Mouse (Mus musculus) liver, embryonic 16.5 days (tissue): ENCODE results near the gene Bckdha. TPM values are rescaled to one million over a fixed set of nuclear protein-coding genes. Genes with fewer than 3 reads are reported as not detected.

Experiments
- ATAC-seq: fragments of 200-750 bp; cut with Nextera tagmentation; 2 replicates; pipeline ENCODE4 v1.8.0; 2017; ENCODE audit warnings: low read depth, mild to moderate bottlenecking, moderate number of reproducible peaks, moderate library complexity
- H3K27ac ChIP-seq: fragments of 300-500 bp; sonication (generic); 2 replicates; pipeline ENCODE4 v1.5.1; 2014; ENCODE audit warnings: mild to moderate bottlenecking, low read length
- H3K27me3 ChIP-seq: fragments of 300-500 bp; sonication (generic); 2 replicates; pipeline ENCODE4 v1.6.1; 2014; ENCODE audit warnings: low read depth, low read length, mixed read lengths; ENCODE audit not compliant: control insufficient read depth, insufficient read depth
- H3K36me3 ChIP-seq: fragments of 300-500 bp; sonication (generic); 2 replicates; pipeline ENCODE4 v1.6.1; 2014; ENCODE audit warnings: mild to moderate bottlenecking; ENCODE audit not compliant: control insufficient read depth, insufficient read depth
- H3K4me1 ChIP-seq: fragments of 300-500 bp; sonication (generic); 2 replicates; pipeline ENCODE4 v1.6.1; 2014; ENCODE audit warnings: low read depth, low read length, mixed read lengths; ENCODE audit not compliant: control insufficient read depth
- H3K4me2 ChIP-seq: fragments of 300-500 bp; sonication (generic); 2 replicates; pipeline ENCODE4 v1.6.1; 2014; ENCODE audit warnings: low read depth, low read length, mixed read lengths
- H3K4me3 ChIP-seq: fragments of 300-500 bp; sonication (generic); 2 replicates; pipeline ENCODE4 v1.5.1; 2014; ENCODE audit warnings: low read depth, mild to moderate bottlenecking, low read length
- H3K9ac ChIP-seq: fragments of 300-500 bp; sonication (generic); 2 replicates; pipeline ENCODE4 v1.6.1; 2014; ENCODE audit warnings: low read depth, low read length
- H3K9me3 ChIP-seq: fragments of 300-500 bp; sonication (generic); replicated peaks from 2 replicates; pipeline ENCODE4 v1.6.1; 2016; ENCODE audit warnings: low read length; ENCODE audit not compliant: control insufficient read depth
- WGBS: fragments of 180-500 bp; shearing (Covaris S2); extraction: QIAGEN DNeasy Blood & Tissue Kit; methylation state at CpG from one replicate; pipeline ENCODE4 v1.1.7; 2014; ENCODE audit not compliant: insufficient replicate concordance; 5-methylcytosine and 5-hydroxymethylcytosine counted together
- polyA plus RNA-seq: library from polyadenylated mRNA; unstranded; fragments of >200 nt; fragmentation: Nextera tagmentation; extraction: Ambion mirVana; gene quantifications from 2 replicates; pipeline ENCODE4 v1.2.1, GENCODE M21; 2015

Gene Bckdha
- polyA plus RNA-seq, 1 experiment from 2014 or later, result 43.1 TPM

DNA sequence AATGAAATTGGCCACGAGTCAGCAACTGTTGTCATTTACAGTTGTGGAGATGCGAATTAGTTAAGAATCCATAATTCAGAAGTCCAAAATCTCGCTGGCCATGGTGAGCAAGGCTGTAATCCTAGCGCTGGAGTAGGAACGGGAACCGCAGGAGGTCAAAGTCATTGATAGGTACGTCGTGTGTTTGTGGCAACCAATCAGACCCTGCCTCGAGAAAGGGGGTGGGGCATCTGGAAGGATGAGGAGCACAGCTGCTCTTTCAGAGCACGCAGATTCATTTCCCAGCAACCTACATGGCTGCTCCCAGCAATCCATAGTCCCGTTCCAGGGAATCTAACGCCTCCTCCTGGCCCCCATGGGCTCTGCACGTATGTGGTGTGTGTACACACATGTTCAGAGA is 41.1 kb upstream of the Bckdha start:
- no peak overlapping the region for H3K9ac ChIP-seq
- H3K27me3 ChIP-seq, result no peaks in the 10 kb centered on the region
- peaks cover 30% of the 10 kb centered on the region for H3K36me3 ChIP-seq
- H3K9me3 ChIP-seq, result peaks cover 5% of the 10 kb centered on the region
- WGBS, result 76% methylated on average over 13 of the region's 13 CpGs
- no peak overlapping the region for H3K27ac ChIP-seq
- no peak for ATAC-seq
- H3K4me1 ChIP-seq, result peaks cover 13% of the 10 kb centered on the region
- H3K4me2 ChIP-seq, result no peak overlapping the region
- H3K4me3 ChIP-seq, result no peak overlapping the region

DNA sequence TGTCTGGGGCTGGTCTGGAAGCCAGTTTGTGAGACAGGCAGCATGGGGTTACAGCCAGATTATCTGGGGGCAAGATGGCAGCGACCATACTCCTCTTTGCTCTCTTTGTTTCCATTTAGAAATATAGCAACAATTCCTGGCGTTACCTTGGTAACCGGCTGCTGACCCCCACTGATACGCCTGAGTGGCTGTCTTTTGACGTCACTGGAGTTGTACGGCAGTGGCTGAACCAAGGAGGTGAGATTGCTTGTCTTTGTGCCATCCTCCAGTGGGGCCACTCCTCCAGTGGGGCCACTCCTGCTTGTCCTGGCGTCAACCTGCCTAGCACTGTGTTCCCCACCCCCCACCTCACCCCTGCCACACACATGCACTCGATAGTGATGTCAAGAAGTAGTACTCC is 35.3 kb upstream of the Bckdha start:
- H3K9ac ChIP-seq, result no peak overlapping the region
- H3K27ac ChIP-seq, result no peak overlapping the region
- no peak overlapping the region for H3K4me2 ChIP-seq
- ATAC-seq, result no peak
- no peak overlapping the region for H3K4me3 ChIP-seq
- no peaks in the 10 kb centered on the region for H3K27me3 ChIP-seq
- H3K9me3 ChIP-seq, result no peaks in the 10 kb centered on the region
- H3K4me1 ChIP-seq, result peaks cover 25% of the 10 kb centered on the region
- H3K36me3 ChIP-seq, result peaks cover 16% of the 10 kb centered on the region
- 65% methylated on average over 8 of the region's 8 CpGs for WGBS

DNA sequence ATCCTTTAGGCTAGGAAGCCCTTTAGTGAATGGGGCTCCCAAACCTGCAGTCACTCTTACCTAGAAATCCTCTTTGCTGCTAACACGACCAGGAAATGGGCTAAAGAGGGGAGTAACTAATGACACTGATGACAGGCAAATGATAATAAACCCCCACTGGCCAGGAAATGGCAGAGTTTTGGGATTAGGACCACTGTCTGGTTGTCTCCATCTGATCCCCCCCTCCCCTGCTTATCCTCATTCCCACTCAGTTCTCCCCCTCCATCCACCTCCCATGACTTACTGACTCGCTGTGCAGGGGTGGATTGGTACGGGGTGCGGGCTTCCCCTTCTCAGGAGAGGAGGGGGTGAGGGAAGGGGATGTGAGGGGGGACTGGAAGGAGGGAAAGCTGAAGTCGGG is 31.3 kb upstream of the Bckdha start:
- Histone ChIP-seq H3K4me1 (peaks cover 53% of the 10 kb centered on the region), H3K9me3 (no peaks in the 10 kb centered on the region), H3K9ac (peak overlapping the region; percentile 92), H3K36me3 (peaks cover 10% of the 10 kb centered on the region), H3K27me3 (no peaks in the 10 kb centered on the region), H3K27ac (peak overlapping the region; percentile 96), H3K4me2 (peak overlapping the region; percentile 100), H3K4me3 (peak overlapping the region; percentile 89)
- 20% methylated on average over 5 of the region's 5 CpGs for WGBS
- no peak for ATAC-seq

DNA sequence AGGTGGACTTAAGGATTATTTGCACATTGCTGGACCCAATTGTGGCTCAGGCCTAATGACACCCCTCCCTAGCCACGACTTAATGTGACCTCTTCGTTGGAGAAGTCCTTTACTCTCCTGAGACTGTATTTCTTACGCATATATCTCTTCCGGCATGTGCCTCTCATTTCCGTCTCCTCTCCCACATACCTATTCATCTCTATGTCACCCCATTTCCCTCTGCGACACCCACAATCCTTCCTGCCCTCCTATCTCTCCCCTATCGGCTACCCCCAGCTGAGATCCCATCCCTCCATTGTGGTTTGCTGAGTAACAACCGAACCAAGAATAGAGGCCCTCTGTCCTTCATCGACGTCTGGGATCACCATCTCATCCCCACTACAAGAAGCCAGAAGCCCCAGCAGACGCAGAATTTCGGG is 30.8 kb upstream of the Bckdha start:
- Histone ChIP-seq H3K4me1 (peaks cover 58% of the 10 kb centered on the region), H3K27me3 (no peaks in the 10 kb centered on the region), H3K9ac (peak overlapping the region; percentile 92), H3K27ac (peak overlapping the region; percentile 96), H3K9me3 (no peaks in the 10 kb centered on the region), H3K4me2 (peak overlapping the region; percentile 100), H3K4me3 (peak overlapping the region; percentile 89), H3K36me3 (peaks cover 7% of the 10 kb centered on the region)
- ATAC-seq, result peak; percentile 22
- WGBS, result 2% methylated on average over 12 of the region's 12 CpGs

DNA sequence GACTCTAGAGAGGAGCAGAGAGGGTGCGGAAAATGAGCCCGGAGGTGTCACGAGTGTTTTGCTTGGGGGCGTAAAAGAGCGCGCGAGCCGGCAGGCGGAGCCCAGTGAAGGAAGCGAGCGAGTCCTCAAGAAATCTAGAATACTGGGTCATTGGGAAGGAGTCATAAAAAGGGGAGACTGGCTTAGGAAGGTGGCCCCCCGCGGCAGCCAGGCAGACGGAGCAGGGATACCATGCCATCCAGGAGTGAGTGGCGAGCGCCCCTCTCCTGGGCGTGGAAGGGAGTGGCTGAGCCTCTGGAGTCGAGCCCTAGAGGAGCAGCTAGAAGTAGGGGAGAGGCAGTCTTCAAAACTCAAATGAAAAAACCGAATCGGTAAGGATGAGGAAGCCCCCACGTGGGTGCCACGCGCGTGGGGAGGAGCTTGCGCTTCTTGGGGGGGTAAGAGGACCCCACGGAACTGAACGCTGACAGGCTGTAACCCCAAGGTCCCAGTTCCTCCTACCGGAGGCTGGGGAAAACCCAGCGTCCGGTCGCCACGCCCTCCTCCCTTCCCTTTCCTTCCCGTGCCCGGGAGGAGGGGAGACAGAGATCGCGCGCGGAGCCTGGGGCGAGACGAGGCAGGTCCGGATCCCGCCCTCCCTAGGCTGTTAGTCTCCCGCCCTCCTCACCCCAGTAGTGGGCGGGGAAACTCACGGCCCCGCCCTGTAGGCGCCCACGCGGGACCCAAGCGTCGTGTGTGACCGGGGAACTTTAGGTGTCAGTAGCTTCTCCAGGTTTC is 30.2 kb upstream of the Bckdha start:
- Histone ChIP-seq H3K9me3 (no peaks in the 10 kb centered on the region), H3K4me1 (peaks cover 62% of the 10 kb centered on the region), H3K4me2 (peak overlapping the region; percentile 100), H3K9ac (peak overlapping the region; percentile 92), H3K4me3 (peak overlapping the region; percentile 89), H3K36me3 (peaks cover 7% of the 10 kb centered on the region), H3K27me3 (no peaks in the 10 kb centered on the region), H3K27ac (peak overlapping the region; percentile 96)
- ATAC-seq, result peak; percentile 81
- WGBS, result under 1% methylated on average over 52 of the region's 52 CpGs

DNA sequence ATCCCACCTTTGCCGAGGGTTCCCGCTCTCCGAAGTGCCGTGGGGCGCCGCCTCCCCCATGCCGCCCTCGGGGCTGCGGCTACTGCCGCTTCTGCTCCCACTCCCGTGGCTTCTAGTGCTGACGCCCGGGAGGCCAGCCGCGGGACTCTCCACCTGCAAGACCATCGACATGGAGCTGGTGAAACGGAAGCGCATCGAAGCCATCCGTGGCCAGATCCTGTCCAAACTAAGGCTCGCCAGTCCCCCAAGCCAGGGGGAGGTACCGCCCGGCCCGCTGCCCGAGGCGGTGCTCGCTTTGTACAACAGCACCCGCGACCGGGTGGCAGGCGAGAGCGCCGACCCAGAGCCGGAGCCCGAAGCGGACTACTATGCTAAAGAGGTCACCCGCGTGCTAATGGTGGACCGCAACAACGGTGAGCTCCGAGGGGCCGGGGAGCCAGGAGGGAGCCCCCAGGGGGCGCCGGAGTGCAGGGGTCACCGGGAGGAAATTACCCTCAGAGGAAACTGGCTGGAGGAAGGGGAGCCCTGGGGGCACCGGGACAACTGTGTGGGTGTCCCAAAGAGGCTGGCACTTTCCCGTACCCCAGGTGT is 29.1 kb upstream of the Bckdha start:
- under 1% methylated on average over 47 of the region's 47 CpGs for WGBS
- Histone ChIP-seq H3K4me3 (peak overlapping the region; percentile 89), H3K4me2 (peak overlapping the region; percentile 100), H3K4me1 (peaks cover 73% of the 10 kb centered on the region), H3K36me3 (peaks cover 4% of the 10 kb centered on the region; the same call in 1 of the 2 replicates), H3K27me3 (no peaks in the 10 kb centered on the region), H3K27ac (peak overlapping the region; percentile 96), H3K9ac (peak overlapping the region; percentile 92), H3K9me3 (no peaks in the 10 kb centered on the region)
- ATAC-seq, result no peak

DNA sequence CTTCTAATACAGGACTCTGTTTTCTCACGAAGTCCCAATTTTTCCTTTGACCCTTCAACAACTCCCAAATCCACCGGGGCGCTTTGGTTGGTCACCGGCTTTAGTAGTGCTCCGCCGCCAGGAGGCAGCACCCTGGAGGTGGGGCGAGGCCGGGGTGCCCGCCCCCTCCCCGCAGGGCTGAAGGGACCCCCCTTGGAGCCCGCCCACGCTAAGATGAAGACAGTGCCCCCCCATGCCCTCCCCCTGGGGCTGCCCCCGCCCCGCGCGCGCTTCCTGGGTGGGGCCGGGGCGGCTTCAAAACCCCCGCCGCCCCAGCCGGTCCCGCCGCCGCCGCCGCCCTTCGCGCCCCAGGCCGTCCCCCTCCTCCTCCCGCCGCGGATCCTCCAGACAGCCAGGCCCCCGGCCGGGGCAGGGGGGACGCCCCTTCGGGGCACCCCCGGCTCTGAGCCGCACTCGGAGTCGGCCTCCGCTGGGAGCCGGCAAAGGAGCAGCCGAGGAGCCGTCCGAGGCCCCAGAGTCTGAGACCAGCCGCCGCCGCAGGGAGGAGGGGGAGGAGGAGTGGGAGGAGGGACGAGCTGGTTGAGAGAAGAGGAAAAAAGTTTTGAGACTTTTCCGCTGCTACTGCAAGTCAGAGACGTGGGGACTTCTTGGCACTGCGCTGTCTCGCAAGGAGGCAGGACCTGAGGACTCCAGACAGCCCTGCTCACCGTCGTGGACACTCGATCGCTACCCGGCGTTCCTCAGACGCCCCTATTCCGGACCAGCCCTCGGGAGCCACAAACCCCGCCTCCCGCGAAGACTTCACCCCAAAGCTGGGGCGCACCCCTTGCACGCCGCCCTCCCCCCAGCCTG is 28.1 kb upstream of the Bckdha start, which contains the start of gene Tgfb1:
TSS of gene Tgfb1 (plus strand) at position 323 of the 852 bp plus-strand sequence.
- under 1% methylated on average over 50 of the region's 69 CpGs for WGBS
- peak within 1 kb of the TSS; percentile 92 for H3K9ac ChIP-seq
- H3K9me3 ChIP-seq, result no peaks in the 10 kb centered on the region
- no peaks in the 10 kb centered on the region for H3K27me3 ChIP-seq
- ATAC-seq, result peak; percentile 38
- H3K4me3 ChIP-seq, result peak within 1 kb of the TSS; percentile 89
- peak within 1 kb of the TSS; percentile 100 for H3K4me2 ChIP-seq
- no peaks in the 10 kb centered on the region for H3K36me3 ChIP-seq
- H3K27ac ChIP-seq, result peak within 1 kb of the TSS; percentile 96
- peaks cover 75% of the 10 kb centered on the region for H3K4me1 ChIP-seq

DNA sequence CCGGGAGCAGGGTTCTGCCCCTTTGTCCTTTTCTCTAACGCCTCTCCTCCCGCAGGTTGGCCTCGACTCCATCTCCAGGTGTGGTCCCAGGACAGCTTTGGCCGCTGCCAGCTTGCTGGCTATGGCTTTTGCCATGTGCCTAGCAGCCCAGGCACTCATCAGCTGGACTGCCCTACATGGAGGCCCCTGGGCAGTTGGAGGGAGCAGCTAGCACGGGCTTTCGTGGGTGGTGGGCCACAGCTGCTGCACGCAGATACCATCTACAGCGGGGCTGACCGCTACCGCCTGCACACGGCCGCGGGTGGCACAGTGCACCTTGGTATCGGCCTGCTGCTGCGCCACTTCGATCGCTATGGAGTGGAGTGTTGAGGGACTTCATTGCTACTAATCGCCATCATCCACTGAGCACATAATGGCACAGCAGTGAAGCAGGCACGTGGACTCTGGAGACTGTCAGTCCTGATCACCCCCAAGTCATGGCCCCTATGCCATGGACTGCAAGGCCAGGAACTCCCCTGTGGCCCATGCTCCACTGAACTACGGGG is 27.2 kb upstream of the Bckdha start:
- Histone ChIP-seq H3K27me3 (no peaks in the 10 kb centered on the region), H3K4me1 (peaks cover 77% of the 10 kb centered on the region), H3K36me3 (no peaks in the 10 kb centered on the region), H3K27ac (peak overlapping the region; percentile 96; the same call in 1 of the 2 replicates), H3K4me3 (peak overlapping the region; percentile 89), H3K9ac (peak overlapping the region; percentile 92), H3K9me3 (no peaks in the 10 kb centered on the region), H3K4me2 (peak overlapping the region; percentile 100)
- WGBS, result 46% methylated on average over 21 of the region's 21 CpGs
- ATAC-seq, result no peak
